Mouse (Mus musculus): ENCODE measurements at regions not wholly inside any gene's neighbourhood (a gene's known extent, or its start where the extent isn't known, plus 50 kb on each side); places are given as distances from the start of the nearest gene placed in this dataset.

GRCm38 (mm10) chr2:19049877-19050731, 52.0 kb downstream of the 4930426L09Rik start:
- intact Hi-C loops (cut with DNase I): no loop called here
- no peak for DNase-seq (ENCODE audit: low spot score in 2 of 2)

- DNase-seq (ENCODE audit: low spot score in 2 of 2): peak in 1 of 2 experiments; percentile 17
- intact Hi-C loops (cut with DNase I): loop anchor here (5.0 kb wide), 1 partner anchor 58 kb away; the partner anchor contains the start of genes 4930426L09Rik and Pip4k2a
Measured at GRCm38 (mm10) chr2:19055500-19055899, 57.4 kb downstream of the 4930426L09Rik start.

GRCm38 (mm10) chr2:19057859-19058258, 59.7 kb downstream of the 4930426L09Rik start:
- no peak for DNase-seq (ENCODE audit: low spot score in 2 of 2)

GRCm38 (mm10) chr2:19058765-19059164, 60.6 kb downstream of the 4930426L09Rik start:
- intact Hi-C loops (cut with DNase I): loop anchor here (5.0 kb wide), 1 partner anchor 61 kb away; the partner anchor contains the start of genes 4930426L09Rik and Pip4k2a
- DNase-seq (ENCODE audit: low spot score in 2 of 2): no peak

More at GRCm38 (mm10) chr2:19057859-19058258, 59.7 kb downstream of the 4930426L09Rik start:
- intact Hi-C loops (cut with DNase I): loop anchor here (5.0 kb wide), 1 partner anchor 61 kb away; the partner anchor contains the start of genes 4930426L09Rik and Pip4k2a

GRCm38 (mm10) chr2:19059246-19059645, 61.1 kb downstream of the 4930426L09Rik start:
- intact Hi-C loops (cut with DNase I): loop anchor here (5.0 kb wide), 1 partner anchor 62 kb away; the partner anchor contains the start of genes 4930426L09Rik and Pip4k2a

GRCm38 (mm10) chr2:19060218-19060915, 62.2 kb downstream of the 4930426L09Rik start:
- DNase-seq (ENCODE audit: low spot score in 2 of 2): no peak
- intact Hi-C loops (cut with DNase I): no loop called here

More at GRCm38 (mm10) chr2:19059246-19059645, 61.1 kb downstream of the 4930426L09Rik start:
- DNase-seq (ENCODE audit: low spot score in 2 of 2): no peak

- no peak for DNase-seq (ENCODE audit: low spot score in 2 of 2)
- intact Hi-C loops (cut with DNase I): no loop called here
Measured at GRCm38 (mm10) chr2:19064560-19065362, 66.6 kb downstream of the 4930426L09Rik start.

GRCm38 (mm10) chr2:19065511-19065910, 67.4 kb downstream of the 4930426L09Rik start:
- intact Hi-C loops (cut with DNase I): no loop called here
- no peak for DNase-seq (ENCODE audit: low spot score in 2 of 2)

GRCm38 (mm10) chr2:19068161-19068560, 70.0 kb downstream of the 4930426L09Rik start:
- intact Hi-C loops (cut with DNase I): no loop called here

GRCm38 (mm10) chr2:19083816-19084215, 85.7 kb downstream of the 4930426L09Rik start:
- no peak for DNase-seq (ENCODE audit: low spot score in 2 of 2)
- intact Hi-C loops (cut with DNase I): no loop called here

More at GRCm38 (mm10) chr2:19068161-19068560, 70.0 kb downstream of the 4930426L09Rik start:
- no peak for DNase-seq (ENCODE audit: low spot score in 2 of 2)

GRCm38 (mm10) chr2:19085105-19085504, 87.0 kb downstream of the 4930426L09Rik start:
- intact Hi-C loops (cut with DNase I): no loop called here
- DNase-seq (ENCODE audit: low spot score in 2 of 2): no peak

GRCm38 (mm10) chr2:19086167-19086566, 88.0 kb downstream of the 4930426L09Rik start:
- intact Hi-C loops (cut with DNase I): no loop called here
- no peak for DNase-seq (ENCODE audit: low spot score in 2 of 2)

- intact Hi-C loops (cut with DNase I): no loop called here
Measured at GRCm38 (mm10) chr2:19086621-19087020, 88.5 kb downstream of the 4930426L09Rik start.

GRCm38 (mm10) chr2:19099384-19099783, 99.7 kb upstream of the Armc3 start:
- no peak for DNase-seq (ENCODE audit: low spot score in 2 of 2)
- intact Hi-C loops (cut with DNase I): no loop called here

More at GRCm38 (mm10) chr2:19086621-19087020, 88.5 kb downstream of the 4930426L09Rik start:
- no peak for DNase-seq (ENCODE audit: low spot score in 2 of 2)

- DNase-seq (ENCODE audit: low spot score in 2 of 2): peak; percentile 9 to 23
Measured at GRCm38 (mm10) chr2:19108753-19109152, 90.3 kb upstream of the Armc3 start.

GRCm38 (mm10) chr2:19119871-19120270, 79.2 kb upstream of the Armc3 start:
- intact Hi-C loops (cut with DNase I): no loop called here
- DNase-seq (ENCODE audit: low spot score in 2 of 2): no peak

More at GRCm38 (mm10) chr2:19108753-19109152, 90.3 kb upstream of the Armc3 start:
- intact Hi-C loops (cut with DNase I): no loop called here

- DNase-seq (ENCODE audit: low spot score in 2 of 2): peak in 1 of 2 experiments; percentile 3
- intact Hi-C loops (cut with DNase I): no loop called here
Measured at GRCm38 (mm10) chr2:19132864-19133263, 66.2 kb upstream of the Armc3 start.

GRCm38 (mm10) chr2:19142586-19142985, 56.5 kb upstream of the Armc3 start:
- no peak for DNase-seq (ENCODE audit: low spot score in 2 of 2)
- intact Hi-C loops (cut with DNase I): no loop called here

GRCm38 (mm10) chr2:19145412-19145811, 53.7 kb upstream of the Armc3 start:
- intact Hi-C loops (cut with DNase I): no loop called here
- no peak for DNase-seq (ENCODE audit: low spot score in 2 of 2)
